Mouse (Mus musculus) small intestine, adult 2 months (tissue): Measurements from ENCODE around the gene Gpr107.
A peak's percentile ranks its signal among the peaks of the same experiment; 100 is the strongest.

ENCODE experiments used
- CTCF ChIP-seq: fragments of 200-500 bp; IDR thresholded peaks from 2 replicates; pipeline ENCODE4 v1.5.1; 2012; ENCODE audit warnings: low read depth, mild to moderate bottlenecking, control low read depth, inconsistent platforms, low read length, moderate library complexity, mixed read lengths; ENCODE audit not compliant: insufficient replicate concordance, insufficient read length; ENCODE audit errors: extremely low read depth
- POLR2A ChIP-seq: fragments of 200-500 bp; IDR thresholded peaks from 2 replicates; pipeline ENCODE4 v1.6.1; 2012; ENCODE audit warnings: low read depth, mild to moderate bottlenecking, control low read depth, inconsistent platforms, low read length, moderate library complexity

- TF ChIP-seq POLR2A (peak; percentile 93), CTCF (no peak)
Measured at GRCm38 (mm10) chr2:31141867-31142454, 10.2 kb upstream of the Gpr107 start, which contains the start of gene Fnbp1.
